Mouse (Mus musculus) CH12.LX (cell line): Measurements from ENCODE around the gene Ppfibp2.

Experiments used
- CTCF ChIP-seq, 2 experiments: IDR thresholded peaks in 1 of 2; conservative IDR thresholded peaks in 1 of 2; 2 replicates each; pipeline ENCODE4 v1.5.1; 2011 to 2012; ENCODE audit warnings: low read depth in 2 of 2, low read length in 2 of 2, improper control_type of control experiment in 1 of 2, inconsistent platforms in 1 of 2, mild to moderate bottlenecking in 1 of 2, moderate library complexity in 1 of 2
- EP300 ChIP-seq: IDR thresholded peaks from 2 replicates; pipeline ENCODE4 v1.6.1; 2011; ENCODE audit warnings: low read length, improper control_type of control experiment
- GABPA ChIP-seq: IDR thresholded peaks from 2 replicates; pipeline ENCODE4 v1.6.1; 2012; ENCODE audit warnings: low read depth, low read length, improper control_type of control experiment, inconsistent platforms; ENCODE audit not compliant: insufficient replicate concordance
- IRF4 ChIP-seq: IDR thresholded peaks from 2 replicates; pipeline ENCODE4 v1.6.1; 2014; ENCODE audit warnings: low read depth, mild to moderate bottlenecking, inconsistent platforms, low read length, improper control_type of control experiment
- JUND ChIP-seq: conservative IDR thresholded peaks from 2 replicates; pipeline ENCODE4 v1.6.1; 2011; ENCODE audit warnings: low read depth, low read length, improper control_type of control experiment
- KAT2A ChIP-seq: IDR thresholded peaks from 2 replicates; pipeline ENCODE4 v1.6.1; 2012; ENCODE audit warnings: low read length, improper control_type of control experiment, inconsistent platforms; ENCODE audit not compliant: insufficient replicate concordance
- NELFE ChIP-seq: IDR thresholded peaks from 2 replicates; pipeline ENCODE4 v1.6.1; 2011; ENCODE audit warnings: low read depth, low read length, improper control_type of control experiment
- POLR2A ChIP-seq: IDR thresholded peaks from 2 replicates; pipeline ENCODE4 v1.6.1; 2011; ENCODE audit warnings: low read depth, mild to moderate bottlenecking, improper control_type of control experiment, low read length
- SIN3A ChIP-seq: IDR thresholded peaks from 2 replicates; pipeline ENCODE4 v1.6.1; 2012; ENCODE audit warnings: low read length, improper control_type of control experiment, inconsistent platforms
- TBP ChIP-seq: conservative IDR thresholded peaks from 2 replicates; pipeline ENCODE4 v1.6.1; 2011; ENCODE audit warnings: low read depth, low read length, improper control_type of control experiment
- USF1 ChIP-seq: IDR thresholded peaks from 2 replicates; pipeline ENCODE4 v1.6.1; 2014; ENCODE audit warnings: low read depth, mild to moderate bottlenecking, inconsistent platforms, low read length, improper control_type of control experiment
- USF2 ChIP-seq: conservative IDR thresholded peaks from 2 replicates; pipeline ENCODE4 v1.6.1; 2011; ENCODE audit warnings: low read depth, low read length, improper control_type of control experiment
- ZMIZ1 ChIP-seq: IDR thresholded peaks from 2 replicates; pipeline ENCODE4 v1.6.1; 2012; ENCODE audit warnings: low read depth, mild to moderate bottlenecking, inconsistent platforms, low read length, improper control_type of control experiment

DNA sequence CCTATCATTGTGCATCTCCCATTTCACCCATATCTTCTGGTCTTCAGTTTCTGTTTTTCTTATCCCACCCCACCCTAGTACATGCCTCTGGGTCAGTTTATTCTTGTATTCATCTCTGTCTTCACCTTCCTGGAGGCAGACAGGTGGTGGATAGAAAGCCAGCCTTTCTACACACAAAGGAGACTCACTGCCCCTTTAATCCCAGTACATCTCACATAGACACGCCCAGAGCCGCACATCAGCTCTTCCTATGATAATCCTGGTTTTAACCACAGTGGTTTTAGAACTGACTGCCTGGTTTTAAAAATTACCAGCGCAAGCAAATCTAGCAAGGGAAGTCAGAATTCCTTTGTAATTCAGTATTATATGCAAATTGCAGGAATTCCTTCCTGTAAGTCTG is 80.2 kb downstream of the Ppfibp2 start:
- TF ChIP-seq EP300 = no peak
- TF ChIP-seq POLR2A = no peak
- TF ChIP-seq ZMIZ1 = no peak
- no peak for TF ChIP-seq KAT2A
- TF ChIP-seq CTCF (conservative IDR thresholded peaks at IDR 0.05 in 1 of 2, IDR thresholded peaks at IDR 0.05 in 1 of 2; ENCODE audit: low read depth in 2 of 2, low read length in 2 of 2) = no peak
- TF ChIP-seq GABPA = no peak
- no peak for TF ChIP-seq NELFE
- no peak for TF ChIP-seq USF1
- TF ChIP-seq TBP = no peak
- no peak for TF ChIP-seq IRF4
- TF ChIP-seq USF2 = no peak
- no peak for TF ChIP-seq JUND
- TF ChIP-seq SIN3A = no peak
